Mouse (Mus musculus) heart, postnatal 0 days (tissue): ENCODE results near the gene Tpcn1. TPM values are rescaled to one million over a fixed set of nuclear protein-coding genes. Genes with fewer than 3 reads are reported as not detected.
A peak's percentile ranks its signal among the peaks of the same experiment; 100 is the strongest.

Source experiments
- ATAC-seq: fragments of 200-750 bp; cut with Nextera tagmentation; 2 replicates; pipeline ENCODE4 v1.8.0; 2017; ENCODE audit warnings: low read depth, moderate number of reproducible peaks, moderate library complexity; ENCODE audit not compliant: insufficient read depth
- DNase-seq: peaks from one replicate; pipeline ENCODE4 v3.0.0-alpha.2; 2016; ENCODE audit warnings: low spot score
- H3K27ac ChIP-seq: fragments of 300-500 bp; sonication (generic); 2 replicates; pipeline ENCODE4 v1.5.1; 2014; ENCODE audit warnings: low read depth, mild to moderate bottlenecking
- H3K27me3 ChIP-seq: fragments of 300-500 bp; sonication (generic); 2 replicates; pipeline ENCODE4 v1.6.1; 2014; ENCODE audit warnings: low read length, mixed read lengths; ENCODE audit not compliant: control insufficient read depth, insufficient read depth
- H3K36me3 ChIP-seq: fragments of 300-500 bp; sonication (generic); replicated peaks from 2 replicates; pipeline ENCODE4 v1.6.1; 2014; ENCODE audit warnings: low read length, mixed read lengths; ENCODE audit not compliant: control insufficient read depth, insufficient read depth
- H3K4me1 ChIP-seq: fragments of 300-500 bp; sonication (generic); 2 replicates; pipeline ENCODE4 v1.6.1; 2014; ENCODE audit warnings: antibody characterized with exemption; ENCODE audit not compliant: control insufficient read depth, insufficient read depth
- H3K4me2 ChIP-seq: fragments of 300-500 bp; sonication (generic); 2 replicates; pipeline ENCODE4 v1.6.1; 2014; ENCODE audit warnings: low read depth, mild to moderate bottlenecking, low read length, moderate library complexity
- H3K4me3 ChIP-seq: fragments of 300-500 bp; sonication (generic); 2 replicates; pipeline ENCODE4 v1.5.1; 2014; ENCODE audit warnings: low read depth, low read length
- H3K9ac ChIP-seq: fragments of 300-500 bp; sonication (generic); replicated peaks from 2 replicates; pipeline ENCODE4 v1.6.1; 2014; ENCODE audit warnings: low read depth, low read length, mixed read lengths
- H3K9me3 ChIP-seq: fragments of 300-500 bp; sonication (generic); replicated peaks from 2 replicates; pipeline ENCODE4 v1.6.1; 2016; ENCODE audit warnings: low read length; ENCODE audit not compliant: control insufficient read depth
- CTCF ChIP-seq: IDR thresholded peaks from 2 replicates; pipeline ENCODE4 v1.5.1; 2016; ENCODE audit warnings: antibody characterized with exemption, control low read depth, low read depth
- EP300 ChIP-seq: IDR thresholded peaks from 2 replicates; pipeline ENCODE4 v1.6.1; 2016; ENCODE audit warnings: antibody characterized with exemption, low read depth
- WGBS: fragments of 180-500 bp; shearing (Covaris S2); extraction: QIAGEN DNeasy Blood & Tissue Kit; methylation state at CpG from one replicate; pipeline ENCODE4 v1.1.7; 2014; 5-methylcytosine and 5-hydroxymethylcytosine counted together
- polyA plus RNA-seq: library from polyadenylated mRNA; unstranded; fragments of >200 nt; fragmentation: Nextera tagmentation; extraction: Ambion mirVana; gene quantifications from 2 replicates; pipeline ENCODE4 v1.2.1, GENCODE M21; 2015
- total RNA-seq: library from RNA; depleted of rRNA; stranded (reverse); fragments of >200 nt; gene quantifications from 2 replicates; pipeline ENCODE4 v1.2.3, GENCODE M21; 2014; ENCODE audit warnings: low replicate concordance

The Tpcn1 gene
- total and polyA plus RNA-seq, 2 experiments from 2014 or later: 11.5 to 15.8 TPM

- DNase-seq: no peak
- ATAC-seq: no peak
- no peak for TF ChIP-seq CTCF
- no peak for TF ChIP-seq EP300
- H3K4me1 ChIP-seq: peaks cover 16% of the 10 kb centered on the region
- H3K4me2 ChIP-seq: no peak overlapping the region
- H3K9ac ChIP-seq: no peak overlapping the region
- whole genome bisulfite sequencing: 76% methylated on average over 16 of the region's 16 CpGs
- H3K4me3 ChIP-seq: no peak overlapping the region
- H3K27me3 ChIP-seq: no peaks in the 10 kb centered on the region
- H3K27ac ChIP-seq: no peak overlapping the region
- no peaks in the 10 kb centered on the region for H3K9me3 ChIP-seq
- H3K36me3 ChIP-seq: no peaks in the 10 kb centered on the region
Observed at GRCm38 (mm10) chr5:120609246-120609775, 20.8 kb upstream of the Tpcn1 start.

GRCm38 (mm10) chr5:120607335-120607734, 18.9 kb upstream of the Tpcn1 start:
- TF ChIP-seq CTCF (no peak), EP300 (no peak)
- WGBS: 78% methylated on average over 3 of the region's 3 CpGs
- H3K9ac ChIP-seq: no peak overlapping the region
- no peaks in the 10 kb centered on the region for H3K36me3 ChIP-seq
- H3K27me3 ChIP-seq: no peaks in the 10 kb centered on the region
- DNase-seq (no peak), ATAC-seq (no peak)
- H3K4me3 ChIP-seq: no peak overlapping the region
- H3K4me2 ChIP-seq: no peak overlapping the region
- H3K9me3 ChIP-seq: no peaks in the 10 kb centered on the region
- H3K27ac ChIP-seq: no peak overlapping the region
- peaks cover 10% of the 10 kb centered on the region; the same call in 1 of the 2 replicates for H3K4me1 ChIP-seq

DNA sequence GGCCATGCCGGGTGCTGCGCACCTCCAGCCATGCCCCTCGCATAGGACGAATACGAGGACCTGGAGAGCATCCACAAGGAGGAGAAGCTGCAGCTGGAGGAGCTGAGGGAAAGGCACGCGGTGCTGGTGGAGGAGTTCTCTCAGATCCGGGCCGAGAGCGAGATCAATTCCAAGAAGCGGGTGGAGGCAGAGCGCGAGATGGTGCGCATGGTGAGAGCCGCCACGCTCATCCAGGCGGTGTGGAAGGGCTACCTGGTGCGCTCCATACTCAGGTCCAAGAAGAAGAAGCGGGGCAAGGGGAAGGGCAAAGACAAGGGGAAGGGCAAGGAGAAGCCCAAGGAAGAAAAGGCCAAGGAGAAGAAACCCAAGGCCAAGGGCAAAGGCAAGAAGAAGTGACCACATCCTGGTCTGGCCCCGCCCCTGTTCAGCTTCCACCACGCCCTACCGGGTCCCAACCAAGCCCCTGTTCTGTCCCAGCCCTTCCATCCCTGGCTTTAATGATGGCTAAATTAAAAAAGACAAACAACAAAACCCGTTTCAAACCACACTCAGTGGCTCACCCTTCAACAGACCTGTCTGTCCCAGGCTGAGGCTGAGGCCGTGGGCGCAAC, 18.2 kb upstream of the Tpcn1 start:
- Histone ChIP-seq H3K9me3 (no peaks in the 10 kb centered on the region), H3K36me3 (no peaks in the 10 kb centered on the region), H3K9ac (no peak overlapping the region), H3K4me2 (no peak overlapping the region), H3K4me1 (peaks cover 9% of the 10 kb centered on the region; the same call in 1 of the 2 replicates), H3K27ac (no peak overlapping the region), H3K4me3 (no peak overlapping the region), H3K27me3 (no peaks in the 10 kb centered on the region)
- ATAC-seq: no peak
- 69% methylated on average over 25 of the region's 25 CpGs for WGBS
- no peak for DNase-seq
- TF ChIP-seq EP300 (no peak), CTCF (no peak)

DNA sequence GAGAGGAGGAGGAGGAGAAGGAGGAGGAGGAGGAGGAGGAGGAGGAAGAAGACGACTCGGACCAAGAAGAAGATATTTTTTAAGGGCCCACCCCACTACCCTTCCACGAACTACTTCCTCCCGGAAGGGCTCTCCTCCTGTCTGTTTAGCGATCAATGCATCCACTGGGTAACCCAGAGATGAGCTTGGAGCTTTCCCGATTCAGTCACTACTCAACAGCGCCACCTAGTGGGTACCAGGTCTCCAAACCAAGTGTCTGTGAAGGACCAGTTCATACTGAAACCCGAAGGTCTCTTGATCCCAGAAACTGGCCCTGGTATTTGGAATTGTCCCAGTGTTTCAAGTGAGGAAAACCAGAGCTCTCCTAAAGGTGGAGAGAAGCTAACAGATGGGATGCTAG, 17.2 kb upstream of the Tpcn1 start:
- TF ChIP-seq EP300 (no peak), CTCF (peak; percentile 90)
- no peaks in the 10 kb centered on the region for H3K9me3 ChIP-seq
- H3K9ac ChIP-seq: no peak overlapping the region
- peak overlapping the region; percentile 58 for H3K4me2 ChIP-seq
- 2% methylated on average over 8 of the region's 8 CpGs for WGBS
- H3K36me3 ChIP-seq: no peaks in the 10 kb centered on the region
- H3K4me1 ChIP-seq: 0 out of 2 replicates have a peak, but pooled peaks cover 6% of the 10 kb centered on the region
- peak overlapping the region; percentile 20; the same call in 1 of the 2 replicates for H3K4me3 ChIP-seq
- ATAC-seq (peak; percentile 59; the same call in 1 of the 2 replicates), DNase-seq (peak; percentile 90)
- H3K27me3 ChIP-seq: no peaks in the 10 kb centered on the region
- H3K27ac ChIP-seq: no peak overlapping the region

GRCm38 (mm10) chr5:120605241-120605661, 16.8 kb upstream of the Tpcn1 start:
- Histone ChIP-seq H3K9ac (no peak overlapping the region), H3K27me3 (peaks cover 3% of the 10 kb centered on the region; the same call in 1 of the 2 replicates), H3K4me2 (peak overlapping the region; percentile 58), H3K4me1 (0 out of 2 replicates have a peak, but pooled peaks cover 10% of the 10 kb centered on the region), H3K4me3 (peak overlapping the region; percentile 20), H3K9me3 (no peaks in the 10 kb centered on the region), H3K36me3 (no peaks in the 10 kb centered on the region), H3K27ac (no peak overlapping the region)
- WGBS: 1% methylated on average over 10 of the region's 10 CpGs
- TF ChIP-seq EP300 (no peak), CTCF (no peak)
- 0 out of 2 replicates have a peak, but pooled peaks have one; percentile 2 for ATAC-seq
- no peak for DNase-seq
